In genomic region chr7:27493450-27493849, GRCm38 (mm10) we compare ENCODE assay signal across 26 mouse cellular contexts. TPM values are rescaled to one million over a fixed set of nuclear protein-coding genes. Genes with fewer than 3 reads are reported as not detected.
DNase-seq lines count a peak whose midpoint lies in the region; ATAC-seq and TF ChIP-seq lines count a peak whose summit lies in the region.
"Had no signal": no experiment of that assay in that cellular context is flagged by ENCODE, and none has a peak within 500 bp of the region (broad histone marks: within the 10 kb centered on the region; RNA-seq: fewer than 3 reads in every experiment).

No protein-coding gene starts in this region.

- peaks cover 58% of the 10 kb centered on the region for H3K4me1 ChIP-seq in heart, embryonic 10.5 days
- peaks cover 16% of the 10 kb centered on the region for H3K4me1 ChIP-seq in heart, adult 2 months (ENCODE audit: control insufficient read depth, insufficient read depth, low read length)
- H3K4me1 ChIP-seq in liver, embryonic 13.5 days (replicated peaks), result peaks cover 71% of the 10 kb centered on the region
- H3K4me1 ChIP-seq in liver, postnatal 0 days (ENCODE audit: insufficient read depth), result peaks cover 35% of the 10 kb centered on the region
- peaks cover 26% of the 10 kb centered on the region for H3K4me1 ChIP-seq in lung, embryonic 16.5 days (replicated peaks; ENCODE audit: control insufficient read depth, insufficient read depth, low read length)
- peaks cover 5% of the 10 kb centered on the region; the same call in 1 of the 2 replicates for H3K4me1 ChIP-seq in midbrain, embryonic 11.5 days (ENCODE audit: control insufficient read depth, insufficient read depth, low read length)

- no peak for ATAC-seq in liver, embryonic 13.5 days (ENCODE audit: low read depth)
- no peak for ATAC-seq in liver, postnatal 0 days
- no peak for ATAC-seq in lung, embryonic 16.5 days (ENCODE audit: low read depth)
- ATAC-seq in midbrain, embryonic 11.5 days (ENCODE audit: low FRiP score), result no peak
- ATAC-seq: CD4-positive, CD25-positive, alpha-beta regulatory T cell, adult 4 months; forebrain, embryonic 14.5 days; hindbrain, embryonic 16.5 days; intestine, embryonic 15.5 days had no signal

- no peaks in the 10 kb centered on the region for H3K9me3 ChIP-seq in heart, embryonic 10.5 days
- H3K9me3 ChIP-seq in liver, embryonic 13.5 days (replicated peaks), result no peaks in the 10 kb centered on the region
- no peaks in the 10 kb centered on the region for H3K9me3 ChIP-seq in liver, postnatal 0 days (ENCODE audit: low read length)
- no peaks in the 10 kb centered on the region for H3K9me3 ChIP-seq in lung, embryonic 16.5 days (ENCODE audit: control insufficient read depth, low read length)
- no peaks in the 10 kb centered on the region for H3K9me3 ChIP-seq in midbrain, embryonic 11.5 days (ENCODE audit: control insufficient read depth, low read length)
- H3K9me3 ChIP-seq: embryonic facial prominence, embryonic 13.5 days; intestine, embryonic 15.5 days; limb, embryonic 13.5 days; midbrain, embryonic 12.5 days had no signal

- no peaks in the 10 kb centered on the region for H3K27me3 ChIP-seq in heart, embryonic 10.5 days (ENCODE audit: insufficient read depth, poor library complexity, severe bottlenecking)
- no peaks in the 10 kb centered on the region for H3K27me3 ChIP-seq in heart, adult 2 months (ENCODE audit: control insufficient read depth, insufficient read depth, low read length)
- no peaks in the 10 kb centered on the region for H3K27me3 ChIP-seq in liver, embryonic 13.5 days
- H3K27me3 ChIP-seq in liver, postnatal 0 days (ENCODE audit: insufficient read depth, low read length), result no peaks in the 10 kb centered on the region
- no peaks in the 10 kb centered on the region for H3K27me3 ChIP-seq in lung, embryonic 16.5 days (ENCODE audit: control insufficient read depth, insufficient read depth, low read depth, low read length)
- no peaks in the 10 kb centered on the region for H3K27me3 ChIP-seq in midbrain, embryonic 11.5 days (ENCODE audit: control insufficient read depth, insufficient read depth, low read length)
- H3K27me3 ChIP-seq: embryonic facial prominence, embryonic 13.5 days; intestine, embryonic 15.5 days; limb, embryonic 13.5 days had no signal

- 85% methylated on average over 5 of the region's 5 CpGs for WGBS in heart, embryonic 10.5 days
- 48% methylated on average over 5 of the region's 5 CpGs for WGBS in heart, adult 2 months
- WGBS in liver, embryonic 13.5 days (ENCODE audit: insufficient replicate concordance), result 73% methylated on average over 5 of the region's 5 CpGs
- WGBS in liver, postnatal 0 days (ENCODE audit: insufficient replicate concordance), result 67% methylated on average over 5 of the region's 5 CpGs
- WGBS in lung, embryonic 16.5 days, result 68% methylated on average over 5 of the region's 5 CpGs
- 83% methylated on average over 5 of the region's 5 CpGs for WGBS in midbrain, embryonic 11.5 days

- TF ChIP-seq POLR2A in heart, adult 2 months (IDR thresholded peaks at IDR 0.05; ENCODE audit: insufficient read depth, low read depth, low read length), result no peak

- no peak overlapping the region for H3K9ac ChIP-seq in heart, adult 2 months (ENCODE audit: low read depth, low read length)
- H3K9ac ChIP-seq in liver, embryonic 13.5 days, result 0 out of 2 replicates have a peak overlapping the region, but pooled peaks have one; percentile 80
- no peak overlapping the region for H3K9ac ChIP-seq in liver, postnatal 0 days (replicated peaks)
- H3K9ac ChIP-seq in lung, embryonic 16.5 days (ENCODE audit: low read length), result no peak overlapping the region
- no peak overlapping the region for H3K9ac ChIP-seq in midbrain, embryonic 11.5 days (ENCODE audit: low read length)
- H3K9ac ChIP-seq: embryonic facial prominence, embryonic 13.5 days; intestine, embryonic 15.5 days; limb, embryonic 13.5 days; midbrain, embryonic 12.5 days had no signal

- H3K4me2 ChIP-seq in liver, embryonic 13.5 days, result no peak overlapping the region
- no peak overlapping the region for H3K4me2 ChIP-seq in liver, postnatal 0 days (ENCODE audit: low read depth, low read length)
- no peak overlapping the region for H3K4me2 ChIP-seq in lung, embryonic 16.5 days (ENCODE audit: low read depth, low read length)
- no peak overlapping the region for H3K4me2 ChIP-seq in midbrain, embryonic 11.5 days
- H3K4me2 ChIP-seq: embryonic facial prominence, embryonic 13.5 days; intestine, embryonic 15.5 days; limb, embryonic 13.5 days; midbrain, embryonic 12.5 days had no signal

- no peaks in the 10 kb centered on the region; the same call in 1 of the 2 replicates for H3K79me2 ChIP-seq in heart, adult 2 months (replicated peaks; ENCODE audit: control insufficient read depth, insufficient read depth, low read length)

- no peak for TF ChIP-seq CTCF in heart, adult 2 months (IDR thresholded peaks at IDR 0.05)
- TF ChIP-seq CTCF in liver, postnatal 0 days (IDR thresholded peaks at IDR 0.05; ENCODE audit: low read depth), result no peak

- DNase-seq in heart, embryonic 10.5 days (ENCODE audit: low spot score), result no peak
- DNase-seq in heart, adult 2 months, result no peak
- DNase-seq in liver, embryonic 13.5 days, result no peak
- DNase-seq in liver, postnatal 0 days, result no peak
- DNase-seq in lung, postnatal 36 days, result peak; percentile 66
- no peak for DNase-seq in midbrain, embryonic 11.5 days (ENCODE audit: low spot score, missing footprints)
- DNase-seq: adrenal gland, postnatal 14 days; cerebellum, adult 8-10 months; cerebellum, postnatal 36 days; embryo, embryonic 11 days; gastrocnemius, postnatal 10 days; kidney, postnatal 4 days; right cerebral cortex, postnatal 14 days; spleen, adult 18-20 months had no signal

- H3K36me3 ChIP-seq in heart, embryonic 10.5 days, result peaks cover 14% of the 10 kb centered on the region
- peaks cover 8% of the 10 kb centered on the region for H3K36me3 ChIP-seq in heart, adult 2 months (ENCODE audit: control insufficient read depth, insufficient read depth, low read length)
- H3K36me3 ChIP-seq in liver, embryonic 13.5 days, result peaks cover 15% of the 10 kb centered on the region
- peaks cover 12% of the 10 kb centered on the region for H3K36me3 ChIP-seq in liver, postnatal 0 days (replicated peaks; ENCODE audit: insufficient read depth, low read length)
- peaks cover 7% of the 10 kb centered on the region; the same call in 1 of the 2 replicates for H3K36me3 ChIP-seq in lung, embryonic 16.5 days (ENCODE audit: control insufficient read depth, insufficient read depth, low read length)
- H3K36me3 ChIP-seq in midbrain, embryonic 11.5 days (ENCODE audit: control insufficient read depth, insufficient read depth, low read length), result no peaks in the 10 kb centered on the region
- H3K36me3 ChIP-seq: midbrain, embryonic 12.5 days had no signal

- peak overlapping the region; percentile 42 for H3K27ac ChIP-seq in heart, embryonic 10.5 days
- no peak overlapping the region for H3K27ac ChIP-seq in heart, adult 2 months
- peak overlapping the region; percentile 93; the same call in 1 of the 2 replicates for H3K27ac ChIP-seq in liver, embryonic 13.5 days
- H3K27ac ChIP-seq in liver, postnatal 0 days (ENCODE audit: low read depth), result no peak overlapping the region
- peak overlapping the region; percentile 79 for H3K27ac ChIP-seq in lung, embryonic 16.5 days (ENCODE audit: low read length)
- no peak overlapping the region for H3K27ac ChIP-seq in midbrain, embryonic 11.5 days (ENCODE audit: low read depth, low read length)
- H3K27ac ChIP-seq: embryonic facial prominence, embryonic 13.5 days; intestine, embryonic 15.5 days; limb, embryonic 13.5 days; macrophage; midbrain, embryonic 12.5 days had no signal

- intact Hi-C loops in heart, adult 2 months (cut with DNase I), result loop anchor here (5.0 kb wide), 2 partner anchors 161 to 309 kb away; no protein-coding TSS in a partner anchor

- H3K4me3 ChIP-seq in heart, embryonic 10.5 days, result no peak overlapping the region
- H3K4me3 ChIP-seq in heart, adult 2 months, result no peak overlapping the region
- no peak overlapping the region for H3K4me3 ChIP-seq in liver, embryonic 13.5 days (replicated peaks)
- no peak overlapping the region for H3K4me3 ChIP-seq in liver, postnatal 0 days (ENCODE audit: low read depth, low read length)
- no peak overlapping the region for H3K4me3 ChIP-seq in lung, embryonic 16.5 days (ENCODE audit: low read length)
- no peak overlapping the region for H3K4me3 ChIP-seq in midbrain, embryonic 11.5 days (ENCODE audit: low read depth, low read length)
- H3K4me3 ChIP-seq: embryonic facial prominence, embryonic 13.5 days; erythroblast, embryonic 14.5 days; intestine, embryonic 15.5 days; limb, embryonic 13.5 days; midbrain, embryonic 12.5 days had no signal

- no peak for TF ChIP-seq EP300 in heart, adult 2 months (IDR thresholded peaks at IDR 0.05; ENCODE audit: insufficient read depth, low read depth, low read length)
- no peak for TF ChIP-seq EP300 in liver, postnatal 0 days (IDR thresholded peaks at IDR 0.05; ENCODE audit: low read depth)

RNA-seq across cellular contexts. Expression of gene Prx, which starts 5.7 kb away (rescaled TPM):
- 2.4 and 2.8 TPM in 2 replicates for polyA plus RNA-seq in heart, embryonic 10.5 days (2016; fragmentation: Nextera tagmentation; extraction: Ambion mirVana)
- total RNA-seq in heart, adult 2 months (2021), result under 1 TPM; 0.59 to 0.81 TPM
- polyA plus RNA-seq in heart, adult 2 months (2012; rRNA removed), result 0.59 and 0.61 TPM in 2 replicates
- 0.78 and 0.88 TPM in 2 replicates for polyA plus RNA-seq in liver, embryonic 13.5 days (2015; fragmentation: Nextera tagmentation; extraction: Ambion mirVana)
- 0.25 and 0.28 TPM in 2 replicates for polyA plus RNA-seq in liver, postnatal 0 days (2015; fragmentation: Nextera tagmentation; extraction: Ambion mirVana)
- 13.0 and 13.6 TPM in 2 replicates for polyA plus RNA-seq in lung, embryonic 16.5 days (2015; fragmentation: Nextera tagmentation; extraction: Ambion mirVana)
- polyA plus RNA-seq in midbrain, embryonic 11.5 days (2014; fragmentation: Nextera tagmentation; extraction: Ambion mirVana), result 0.77 and 0.85 TPM in 2 replicates

RNA-seq across cellular contexts. Expression of gene Sertad1, which starts 6.7 kb away (rescaled TPM):
- polyA plus RNA-seq in heart, embryonic 10.5 days (2016; fragmentation: Nextera tagmentation; extraction: Ambion mirVana), result 34.8 and 38.9 TPM in 2 replicates
- 10 to 100 TPM in 1 of 2 experiments, 1 to 10 TPM in 1; 7.6 to 10.2 TPM for total RNA-seq in heart, adult 2 months (2021)
- 12.2 and 14.0 TPM in 2 replicates for polyA plus RNA-seq in heart, adult 2 months (2012; rRNA removed)
- polyA plus RNA-seq in liver, embryonic 13.5 days (2015; fragmentation: Nextera tagmentation; extraction: Ambion mirVana), result 20.7 and 21.7 TPM in 2 replicates
- polyA plus RNA-seq in liver, postnatal 0 days (2015; fragmentation: Nextera tagmentation; extraction: Ambion mirVana), result 18.3 and 18.5 TPM in 2 replicates
- polyA plus RNA-seq in lung, embryonic 16.5 days (2015; fragmentation: Nextera tagmentation; extraction: Ambion mirVana), result 55.6 and 57.3 TPM in 2 replicates
- 13.4 and 15.5 TPM in 2 replicates for polyA plus RNA-seq in midbrain, embryonic 11.5 days (2014; fragmentation: Nextera tagmentation; extraction: Ambion mirVana)

RNA-seq across cellular contexts. Expression of gene Sertad3, which starts 19.9 kb away (rescaled TPM):
- 19.0 and 23.8 TPM in 2 replicates for polyA plus RNA-seq in heart, embryonic 10.5 days (2016; fragmentation: Nextera tagmentation; extraction: Ambion mirVana)
- 1 to 10 TPM; 3.5 to 6.2 TPM for total RNA-seq in heart, adult 2 months (2021)
- polyA plus RNA-seq in heart, adult 2 months (2012; rRNA removed), result 6.9 TPM in 2 replicates
- polyA plus RNA-seq in liver, embryonic 13.5 days (2015; fragmentation: Nextera tagmentation; extraction: Ambion mirVana), result 31.4 and 31.7 TPM in 2 replicates
- polyA plus RNA-seq in liver, postnatal 0 days (2015; fragmentation: Nextera tagmentation; extraction: Ambion mirVana), result 16.2 and 17.0 TPM in 2 replicates
- polyA plus RNA-seq in lung, embryonic 16.5 days (2015; fragmentation: Nextera tagmentation; extraction: Ambion mirVana), result 28.4 and 30.7 TPM in 2 replicates
- polyA plus RNA-seq in midbrain, embryonic 11.5 days (2014; fragmentation: Nextera tagmentation; extraction: Ambion mirVana), result 20.3 and 22.0 TPM in 2 replicates

RNA-seq across cellular contexts. Expression of gene Hipk4, which starts 29.6 kb away (rescaled TPM):
- polyA plus RNA-seq in heart, embryonic 10.5 days (2016; fragmentation: Nextera tagmentation; extraction: Ambion mirVana), result 0.54 and 0.59 TPM in 2 replicates
- under 1 TPM; 0.10 to 0.14 TPM for total RNA-seq in heart, adult 2 months (2021)
- polyA plus RNA-seq in heart, adult 2 months (2012; rRNA removed), result 0.20 and 0.21 TPM in 2 replicates
- polyA plus RNA-seq in liver, embryonic 13.5 days (2015; fragmentation: Nextera tagmentation; extraction: Ambion mirVana), result 0.08 and 0.12 TPM in 2 replicates
- 0.04 TPM in 1 of 2 replicates, not detected in the other for polyA plus RNA-seq in liver, postnatal 0 days (2015; fragmentation: Nextera tagmentation; extraction: Ambion mirVana)
- polyA plus RNA-seq in lung, embryonic 16.5 days (2015; fragmentation: Nextera tagmentation; extraction: Ambion mirVana), result 0.72 and 1.1 TPM in 2 replicates
- polyA plus RNA-seq in midbrain, embryonic 11.5 days (2014; fragmentation: Nextera tagmentation; extraction: Ambion mirVana), result 0.18 and 0.21 TPM in 2 replicates
- total RNA-seq: hematopoietic stem cell, adult 5-6 weeks; monocyte, adult 5-6 weeks had no signal

RNA-seq across cellular contexts. Expression of gene Blvrb, which starts 45.7 kb away (rescaled TPM):
- 88.8 and 94.6 TPM in 2 replicates for polyA plus RNA-seq in heart, embryonic 10.5 days (2016; fragmentation: Nextera tagmentation; extraction: Ambion mirVana)
- total RNA-seq in heart, adult 2 months (2021), result 10 to 100 TPM; 29.9 to 31.7 TPM
- polyA plus RNA-seq in heart, adult 2 months (2012; rRNA removed), result 41.7 and 46.2 TPM in 2 replicates
- 831 and 956 TPM in 2 replicates for polyA plus RNA-seq in liver, embryonic 13.5 days (2015; fragmentation: Nextera tagmentation; extraction: Ambion mirVana)
- polyA plus RNA-seq in liver, postnatal 0 days (2015; fragmentation: Nextera tagmentation; extraction: Ambion mirVana), result 372 and 407 TPM in 2 replicates
- 58.3 and 75.9 TPM in 2 replicates for polyA plus RNA-seq in lung, embryonic 16.5 days (2015; fragmentation: Nextera tagmentation; extraction: Ambion mirVana)
- 33.1 and 39.5 TPM in 2 replicates for polyA plus RNA-seq in midbrain, embryonic 11.5 days (2014; fragmentation: Nextera tagmentation; extraction: Ambion mirVana)

Comparison
In these comparisons a context has a peak if more than half of its experiments do, and no peak if none do; other contexts are left out.
1. H3K27ac ChIP-seq: peak in heart, embryonic 10.5 days (single experiment), liver, embryonic 13.5 days (single experiment) and lung, embryonic 16.5 days (single experiment); none in heart, adult 2 months (single experiment), liver, postnatal 0 days (single experiment) and midbrain, embryonic 11.5 days (single experiment).